Mouse (Mus musculus): Measurements from ENCODE around the gene Wfdc15a. TPM values are rescaled to one million over a fixed set of nuclear protein-coding genes. Genes with fewer than 3 reads are reported as not detected.
"Not testable (repeated sequence)": the region's sequence is repeated elsewhere in the genome, so short reads cannot be mapped to it uniquely, and the experiment has no call there.

Wfdc15a gene
- not detected for total RNA-seq (2021)
- long read RNA-seq, experiment 1: 0 reads
- long read RNA-seq, experiment 2: 0 reads

DNA sequence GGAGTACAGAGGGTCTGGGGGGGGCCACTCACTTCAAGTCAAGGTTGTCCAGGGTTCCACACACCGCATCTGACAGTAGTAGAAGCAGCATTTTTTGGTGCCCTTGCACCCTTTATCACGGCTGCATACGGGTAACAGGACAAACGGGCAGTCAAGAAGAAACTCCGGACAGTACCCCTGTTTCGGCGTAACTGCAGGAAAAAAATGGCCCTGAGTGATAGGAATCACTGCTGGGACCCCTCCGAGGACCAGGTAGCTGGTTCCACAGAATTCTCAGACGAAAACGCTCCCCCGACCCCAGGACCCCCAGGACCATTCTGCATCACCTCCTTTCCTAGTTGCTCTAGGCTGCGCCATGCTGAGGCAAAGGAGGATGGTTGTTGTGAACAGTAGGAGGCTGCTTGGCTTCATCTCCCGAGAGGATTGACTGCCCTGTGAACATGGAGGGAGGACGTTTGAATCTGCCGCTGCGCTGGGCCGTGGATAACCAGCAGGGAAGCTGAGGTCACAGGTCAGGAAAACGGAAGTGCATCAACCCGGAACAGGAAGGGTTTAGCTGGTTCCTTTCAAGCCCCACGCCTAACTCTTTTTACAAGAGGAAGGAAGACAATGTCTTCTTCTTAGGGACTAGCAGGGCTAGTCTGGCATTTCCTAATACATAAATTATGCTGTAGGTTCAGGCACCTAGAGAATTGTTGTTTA is at the start of gene Wfdc15a:
TSS of gene Wfdc15a (minus strand) at position 505 of the 702 bp plus-strand sequence.
- DNase-seq: no peak

DNA sequence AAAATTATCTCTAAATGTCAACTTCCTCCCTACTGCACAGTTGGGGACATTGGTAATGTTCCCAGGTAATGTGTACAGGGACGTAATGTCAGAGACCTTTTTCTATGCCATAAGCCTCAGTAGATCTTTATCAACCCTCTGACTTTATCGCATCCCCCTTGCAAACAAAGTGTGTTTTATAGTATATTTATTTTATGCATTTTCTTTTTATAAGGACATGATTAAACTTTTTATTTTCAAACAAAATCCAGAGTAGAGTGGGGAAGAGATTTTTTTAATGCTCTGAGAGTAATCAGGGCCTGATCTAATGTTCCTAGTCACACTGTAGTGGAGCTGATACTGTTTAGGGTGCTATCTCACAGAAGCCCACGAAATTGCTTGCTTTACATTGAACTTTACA is 38.4 kb upstream of the Wfdc15a start, which contains the start of gene Svs2:
TSS of gene Svs2 (minus strand) at position 101 of the 400 bp plus-strand sequence.
- DNase-seq: no peak

DNA sequence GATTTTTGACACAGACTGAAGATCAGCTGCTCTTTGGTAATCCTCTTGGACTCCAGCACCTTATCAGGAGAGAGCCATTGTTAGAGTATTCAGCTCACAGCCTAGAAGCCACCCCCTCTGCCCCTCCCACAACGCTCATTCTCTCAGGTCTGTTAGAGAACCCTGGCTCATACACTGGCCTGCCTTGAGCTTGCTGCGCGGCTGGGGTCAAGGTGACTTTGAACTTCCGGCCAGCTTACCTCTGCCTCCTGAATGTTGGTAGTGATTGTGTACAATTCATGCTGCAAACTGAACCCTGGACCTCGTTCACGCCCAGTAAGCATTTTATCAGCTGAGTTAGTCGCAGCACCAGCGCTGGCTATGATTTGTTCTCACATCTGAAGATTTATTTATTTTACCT is 32.7 kb upstream of the Wfdc15a start:
- DNase-seq: no peak

DNA sequence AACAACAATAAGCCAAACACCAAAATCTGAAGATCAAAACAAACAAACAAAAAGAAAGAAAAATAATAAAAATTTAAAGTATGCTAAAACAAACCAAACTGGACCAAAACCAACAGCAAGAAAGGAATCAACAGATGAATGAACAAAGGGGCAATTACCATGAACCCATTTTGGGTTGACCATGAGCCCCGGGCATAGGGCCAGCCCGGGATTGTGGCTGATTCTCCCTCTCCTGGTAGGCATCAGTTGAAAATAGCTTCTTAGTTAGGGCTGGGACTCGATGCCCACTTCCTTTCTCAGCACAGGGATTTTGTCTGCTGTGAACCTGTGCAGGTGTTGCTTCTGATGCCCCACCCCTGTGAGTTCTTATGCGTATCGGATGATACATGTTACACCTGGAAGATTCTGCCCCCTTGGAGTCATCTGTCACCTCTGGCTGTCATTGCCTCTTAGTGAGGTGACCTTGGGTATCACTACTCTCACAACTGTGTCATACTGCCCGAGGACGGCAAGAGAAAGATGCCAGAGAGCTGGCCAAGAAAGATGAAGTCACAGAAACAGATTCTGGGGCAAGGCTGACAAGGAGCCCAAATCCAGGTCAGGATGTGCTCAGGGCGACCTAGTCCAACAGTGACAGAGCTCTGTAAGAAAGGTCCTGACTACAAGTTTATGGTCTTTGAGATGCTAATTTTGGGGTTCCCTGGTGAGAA is 28.6 kb upstream of the Wfdc15a start:
- no peak for DNase-seq

DNA sequence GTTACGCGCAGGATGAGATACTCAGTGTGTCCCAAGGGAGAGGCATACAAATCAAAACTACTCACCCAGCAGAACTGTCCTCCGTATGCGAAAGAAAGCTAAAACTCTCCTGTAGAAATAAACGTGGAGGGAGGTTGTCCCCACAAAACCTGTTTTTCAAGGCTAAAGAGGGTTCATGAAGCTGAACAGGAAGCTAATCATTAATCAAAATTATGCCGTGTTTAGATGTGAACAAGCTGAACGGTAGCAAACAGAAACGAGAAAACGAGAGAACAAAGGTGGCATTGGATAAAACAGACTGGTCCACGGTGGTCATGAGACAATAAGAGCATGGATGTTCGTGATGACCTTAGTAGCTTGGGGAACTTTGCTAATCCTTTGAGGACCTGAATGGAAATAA is 21.6 kb upstream of the Wfdc15a start, which contains the start of gene Wfdc15b:
TSS of gene Wfdc15b (minus strand) at position 139 of the 400 bp plus-strand sequence.
- no peak for DNase-seq

DNA sequence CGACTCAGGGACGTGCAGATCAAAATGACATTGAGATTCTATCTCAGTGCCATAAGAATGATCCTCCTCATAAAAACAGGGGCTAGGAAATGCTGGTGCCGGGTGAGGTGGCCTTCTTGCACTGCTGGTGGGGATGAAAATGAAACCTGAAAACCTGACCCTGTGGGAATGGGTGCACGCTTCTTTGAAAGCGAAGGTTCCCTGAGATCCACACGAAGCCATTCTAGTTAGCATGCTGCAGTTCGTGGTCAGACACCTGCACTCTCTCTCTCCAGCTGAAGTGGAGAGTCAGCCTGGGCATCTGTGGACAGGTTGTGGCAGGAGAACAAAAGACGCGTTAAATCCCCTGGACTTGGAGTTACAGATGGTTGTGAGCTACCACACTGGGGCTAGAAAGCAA is 19.4 kb upstream of the Wfdc15a start:
- no peak for DNase-seq

DNA sequence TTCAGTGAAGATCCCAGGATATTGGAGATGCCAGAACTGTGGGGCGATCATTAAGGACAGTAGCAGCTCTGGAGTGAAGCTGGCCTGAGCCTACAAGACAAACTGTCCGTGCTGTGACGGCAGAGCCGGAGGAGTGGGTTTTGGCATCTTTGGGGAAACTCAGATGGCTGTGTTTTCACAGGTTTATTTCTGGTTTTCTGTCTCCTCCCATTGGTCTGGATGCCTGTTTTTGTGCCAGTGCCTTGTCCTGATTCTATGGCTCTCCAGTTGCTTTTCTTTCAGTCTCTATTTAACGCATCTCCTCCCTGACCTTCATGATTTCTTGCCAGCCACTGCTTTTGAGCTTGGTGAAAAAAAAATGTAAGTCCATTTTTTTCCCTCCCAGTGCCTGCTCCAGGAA is 12.8 kb upstream of the Wfdc15a start:
- DNase-seq: no peak

DNA sequence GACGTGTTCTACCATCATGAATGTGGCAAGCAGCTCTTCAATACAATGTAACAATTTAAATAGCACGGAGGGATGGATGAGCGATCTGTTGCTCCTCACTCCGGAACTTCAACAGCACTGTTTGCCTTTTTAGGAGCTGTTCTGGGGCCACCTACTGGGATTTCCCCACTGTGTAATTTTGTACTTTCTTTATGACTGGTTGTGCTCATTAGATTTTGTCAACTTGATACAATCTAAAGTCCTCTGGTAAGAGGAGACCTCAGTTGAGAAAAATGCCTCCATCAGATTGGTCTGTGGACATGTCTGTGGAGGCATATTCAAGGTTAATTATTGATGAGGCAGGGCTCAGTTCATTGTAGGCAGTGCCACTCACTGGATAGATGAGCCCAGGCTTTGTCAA is 11.0 kb upstream of the Wfdc15a start:
- no peak for DNase-seq

DNA sequence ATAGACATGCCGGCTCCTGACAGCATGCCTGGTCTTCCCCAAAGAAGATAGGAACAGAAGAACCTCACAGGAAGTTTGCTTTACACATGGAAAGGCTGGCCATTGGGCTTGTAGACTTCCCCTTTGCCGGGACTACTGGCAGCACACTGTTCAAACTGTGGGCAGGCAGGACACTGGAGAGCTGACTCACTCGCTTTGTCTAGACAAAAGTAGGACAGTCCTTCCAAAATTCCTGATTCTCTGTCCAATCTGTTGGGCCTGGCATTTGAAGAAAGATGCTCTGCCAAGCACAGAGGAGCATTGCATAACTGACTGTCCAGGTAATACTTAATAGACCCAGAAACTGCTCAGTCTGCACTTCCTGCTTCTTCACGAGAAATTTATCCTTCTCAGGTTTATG is 6.7 kb upstream of the Wfdc15a start:
- no peak for DNase-seq

DNA sequence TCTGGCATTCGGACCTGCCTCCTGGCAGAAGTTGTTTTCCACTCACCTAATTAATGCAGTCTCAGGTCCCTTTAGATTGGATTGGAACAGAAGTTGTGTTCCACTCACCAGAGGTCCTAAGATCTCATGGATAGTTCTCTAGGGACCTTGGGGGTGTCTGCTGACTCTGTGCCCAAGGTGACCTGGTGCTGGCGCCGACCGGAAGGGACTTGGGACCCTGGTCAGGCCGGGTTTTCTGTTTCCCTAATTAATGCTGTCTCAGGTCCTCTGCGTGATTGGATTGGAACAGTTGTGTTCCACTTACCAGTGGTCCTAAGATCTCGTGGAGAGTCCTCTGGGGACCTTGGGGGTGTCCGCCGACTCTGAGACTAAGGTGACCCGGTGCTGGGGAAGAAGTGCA is 6.1 kb upstream of the Wfdc15a start:
- not testable (repeated sequence) for DNase-seq

DNA sequence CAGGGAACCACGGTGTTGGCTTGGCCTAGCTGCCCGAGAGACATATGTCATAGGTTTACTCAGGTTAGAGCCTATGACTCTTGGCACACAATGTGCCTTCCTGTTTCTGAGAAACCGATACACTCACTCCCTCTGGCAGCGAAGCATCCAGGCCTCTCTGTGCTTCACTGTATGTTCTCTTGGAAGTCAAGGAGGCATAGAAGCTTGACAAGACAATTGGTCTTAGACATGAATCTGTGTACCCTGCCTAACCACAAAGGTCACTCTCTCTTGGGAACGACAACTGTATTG is 3.3 kb downstream of the Wfdc15a start:
- DNase-seq: no peak

DNA sequence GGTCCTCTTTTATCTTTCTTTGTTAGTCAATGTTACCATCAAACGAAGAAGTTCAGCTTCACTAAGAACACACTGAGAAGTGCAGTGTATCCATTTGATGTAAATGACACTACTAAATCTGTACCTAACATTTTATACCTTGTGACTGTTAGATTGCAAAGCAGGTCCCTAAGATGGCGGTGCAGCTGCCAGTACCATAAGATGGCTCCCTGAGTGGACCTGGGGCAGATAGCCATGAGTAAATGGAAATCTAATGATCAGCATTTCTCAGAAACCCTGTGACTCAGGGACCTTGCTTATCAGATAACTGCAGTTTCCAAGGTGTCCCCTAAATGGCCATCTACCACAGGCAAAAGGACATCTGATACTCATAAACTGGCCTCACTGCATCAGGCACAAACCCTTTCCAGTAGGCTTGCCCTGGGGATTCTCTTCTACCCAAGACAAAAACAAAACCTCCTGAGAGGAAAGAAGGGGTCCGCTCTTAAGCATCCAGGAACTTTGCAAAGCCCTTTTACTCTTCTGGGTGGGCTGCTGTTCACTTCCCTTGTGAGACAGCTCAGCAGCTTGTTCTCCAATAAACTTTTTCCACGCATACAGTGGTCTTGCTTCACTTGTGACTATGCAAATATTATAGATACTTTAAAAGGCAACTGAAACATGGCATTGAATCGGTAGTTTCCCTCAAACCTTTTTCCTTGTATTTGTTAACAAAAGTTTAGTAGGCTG is 3.8 kb downstream of the Wfdc15a start:
- DNase-seq: no peak

DNA sequence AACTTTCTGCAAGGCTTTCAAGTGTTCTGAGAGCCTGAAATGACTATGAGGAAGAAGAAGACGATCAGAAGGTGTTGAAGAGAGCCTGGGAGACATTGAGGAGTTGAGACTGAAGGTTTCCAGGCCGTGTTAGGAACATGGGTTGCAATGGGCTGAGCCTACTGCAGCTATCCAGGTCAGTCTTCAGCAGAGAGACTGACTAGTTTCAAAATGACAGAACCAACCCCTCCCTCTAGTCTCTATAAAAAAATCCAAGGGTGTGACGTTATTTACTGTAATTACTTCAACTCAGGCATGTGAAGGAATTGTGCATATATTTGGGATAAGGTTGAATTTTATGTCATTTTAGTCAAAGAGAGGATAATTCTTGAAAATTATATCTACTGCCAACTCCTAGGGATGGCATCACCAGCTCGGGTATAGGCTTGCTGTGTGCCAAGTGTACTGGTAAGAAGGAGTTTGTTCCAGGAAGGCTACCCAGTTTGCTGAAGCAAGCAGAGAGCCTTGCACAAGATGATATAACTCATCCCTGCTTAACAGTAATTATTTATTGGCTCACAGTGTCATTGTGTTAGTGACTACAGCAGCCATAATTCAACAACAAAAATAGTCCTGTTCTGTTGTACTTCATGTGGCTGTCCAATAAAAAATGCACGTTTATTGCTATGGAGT is 4.8 kb downstream of the Wfdc15a start:
- no peak for DNase-seq

DNA sequence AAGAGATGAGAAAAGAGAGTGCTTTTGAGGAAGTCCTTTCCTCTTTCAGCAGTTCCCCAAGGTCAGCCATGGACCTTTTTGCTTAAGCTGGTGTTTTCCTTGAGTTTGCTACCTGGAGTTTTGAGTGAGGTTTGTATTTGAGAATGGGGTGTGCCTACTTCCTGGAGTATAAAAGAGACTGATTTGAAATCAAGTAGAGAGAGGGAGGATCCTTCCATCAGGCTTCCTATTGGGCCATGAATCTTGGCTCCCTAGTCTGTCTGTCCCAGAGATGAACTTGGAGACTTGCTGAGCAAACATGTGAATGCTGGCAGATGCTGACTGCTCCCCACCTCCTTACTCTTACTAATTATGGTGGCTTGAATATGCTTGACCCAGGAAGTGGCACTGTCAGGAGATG is 7.7 kb downstream of the Wfdc15a start:
- DNase-seq: no peak

DNA sequence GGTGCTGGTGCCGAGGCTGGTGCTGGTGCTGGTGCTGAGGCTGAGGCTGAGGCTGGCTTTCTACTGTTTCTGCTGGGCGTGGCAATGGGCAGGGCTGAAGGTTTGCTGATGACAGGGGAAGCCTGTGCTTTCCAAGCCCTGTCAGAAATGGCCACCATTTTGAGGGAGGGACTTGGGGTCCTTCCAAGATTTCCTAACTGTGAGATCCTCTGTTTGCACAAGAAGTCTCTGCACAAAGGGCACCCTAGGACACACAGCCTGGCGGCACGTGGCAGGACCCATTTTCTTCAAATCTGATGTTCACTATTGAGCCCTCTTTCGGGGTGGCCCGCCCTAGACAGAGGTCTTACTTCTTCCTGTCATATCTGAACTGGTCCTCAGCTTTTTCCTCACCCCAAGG is 9.4 kb downstream of the Wfdc15a start, which contains the start of gene Wfdc12:
TSS of gene Wfdc12 (minus strand) at position 33 of the 400 bp plus-strand sequence.
- no peak for DNase-seq

DNA sequence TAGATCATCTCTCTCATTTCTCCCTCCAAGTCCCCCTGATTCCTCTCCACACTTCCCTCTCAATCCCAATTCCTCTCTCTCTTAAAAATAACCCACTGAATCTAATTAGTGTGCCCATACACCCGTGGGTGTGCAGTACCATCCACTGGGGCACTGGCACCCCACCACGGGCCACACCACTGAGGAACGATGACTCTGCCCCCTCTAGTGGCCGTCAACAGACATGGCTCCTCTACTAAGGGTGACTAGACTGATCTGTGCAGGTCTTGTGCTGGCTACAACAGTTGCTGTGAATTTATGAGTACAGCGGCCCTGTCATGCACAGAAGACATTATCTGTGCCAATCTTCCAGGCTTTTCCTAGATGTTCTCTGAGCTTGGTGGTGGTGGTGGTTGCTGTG is 11.2 kb downstream of the Wfdc15a start:
- no peak for DNase-seq

DNA sequence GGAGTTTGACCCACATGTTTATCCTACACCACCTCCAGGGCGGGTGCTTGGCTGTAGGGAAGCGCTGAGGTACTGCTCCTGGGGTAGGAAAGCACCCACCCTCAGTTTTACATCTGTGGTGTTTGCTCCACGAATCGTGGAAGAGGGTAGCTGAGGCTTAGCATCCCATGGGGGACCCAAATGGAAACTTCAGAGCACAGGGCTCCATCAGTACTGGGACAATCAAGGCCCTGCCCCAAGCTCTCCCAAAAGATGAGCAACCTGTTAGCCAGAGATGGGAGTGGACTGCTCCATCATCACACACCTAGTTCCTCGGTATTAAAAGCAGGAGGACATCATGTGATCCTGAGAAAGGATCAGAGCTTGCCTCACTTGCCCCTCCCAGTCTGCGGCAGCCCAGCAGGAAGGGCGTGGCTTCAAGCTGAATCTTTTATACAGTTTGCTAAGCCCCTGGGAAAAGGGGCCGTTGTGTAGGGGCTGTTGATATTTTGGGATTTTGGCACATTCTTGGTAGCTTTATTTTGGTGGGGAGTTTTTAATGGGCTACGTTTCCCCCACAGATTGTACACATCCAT is 15.7 kb downstream of the Wfdc15a start:
- DNase-seq: no peak

DNA sequence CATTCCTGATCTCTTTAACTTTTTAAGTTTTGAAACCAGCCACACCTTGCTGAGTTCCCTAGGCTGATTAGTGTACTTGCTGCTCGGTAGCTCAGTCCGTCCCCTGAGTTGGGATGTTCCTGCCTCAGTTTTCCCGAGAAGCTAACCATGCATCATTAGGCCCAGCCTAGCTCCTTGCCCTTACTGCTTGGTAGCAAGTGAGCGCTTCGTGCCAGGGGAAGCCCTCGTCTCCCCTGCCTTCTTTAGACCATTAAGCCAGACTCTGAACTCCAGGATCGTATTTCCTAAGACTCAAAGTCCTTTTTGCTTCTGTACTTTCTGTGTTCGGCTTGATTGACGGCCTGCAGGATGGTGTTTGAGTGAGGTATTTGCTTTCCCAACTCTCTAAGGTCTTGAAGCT is 16.6 kb downstream of the Wfdc15a start:
- DNase-seq: no peak

DNA sequence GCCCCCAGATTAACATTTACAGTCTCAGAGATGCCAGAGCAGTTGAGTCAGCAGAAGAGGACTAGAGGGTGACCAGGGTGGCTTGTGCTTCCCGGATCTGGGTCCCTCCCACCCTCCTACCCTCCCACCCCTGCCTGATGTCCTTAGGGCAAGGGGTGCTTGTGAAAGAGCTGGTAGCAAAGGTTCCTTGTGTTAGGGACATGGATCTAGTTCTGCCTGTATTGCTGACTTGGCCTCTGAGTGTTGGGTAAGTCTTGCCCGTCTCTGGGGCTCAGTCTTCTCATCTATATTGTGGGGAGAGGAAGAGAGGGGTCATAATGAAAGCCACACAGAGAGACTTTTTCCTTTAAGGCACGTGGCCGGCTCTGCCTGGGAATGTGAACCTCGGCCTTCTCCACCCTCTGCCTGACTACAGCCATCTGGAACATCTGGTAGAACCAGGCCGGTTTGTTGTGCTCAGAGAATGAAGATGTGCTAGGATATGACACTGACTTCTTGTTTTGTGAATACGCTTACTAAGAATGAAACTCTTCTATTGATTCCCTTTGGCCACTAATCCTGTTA is 17.2 kb downstream of the Wfdc15a start, which contains the start of gene Wfdc5:
TSS of gene Wfdc5 (minus strand) at position 51 of the 564 bp plus-strand sequence.
- DNase-seq: no peak

DNA sequence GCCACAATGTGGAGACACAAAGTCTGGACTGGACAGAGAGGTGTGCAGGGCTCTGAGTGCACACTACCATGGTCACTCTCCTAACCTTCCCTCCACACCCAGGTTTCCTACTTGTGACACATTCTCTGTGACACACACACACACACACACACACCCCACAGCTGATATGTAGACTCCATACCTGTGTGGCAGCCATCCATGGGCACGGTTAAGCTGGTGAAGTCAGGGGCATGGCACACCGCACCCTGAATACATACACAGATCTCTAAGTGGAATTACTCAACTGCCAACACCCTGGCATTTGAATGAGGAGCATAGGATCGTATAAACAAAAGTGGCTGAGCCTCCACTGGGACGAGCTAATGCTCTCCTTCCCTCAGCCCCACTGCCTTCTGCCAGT is 19.2 kb downstream of the Wfdc15a start:
- no peak for DNase-seq

DNA sequence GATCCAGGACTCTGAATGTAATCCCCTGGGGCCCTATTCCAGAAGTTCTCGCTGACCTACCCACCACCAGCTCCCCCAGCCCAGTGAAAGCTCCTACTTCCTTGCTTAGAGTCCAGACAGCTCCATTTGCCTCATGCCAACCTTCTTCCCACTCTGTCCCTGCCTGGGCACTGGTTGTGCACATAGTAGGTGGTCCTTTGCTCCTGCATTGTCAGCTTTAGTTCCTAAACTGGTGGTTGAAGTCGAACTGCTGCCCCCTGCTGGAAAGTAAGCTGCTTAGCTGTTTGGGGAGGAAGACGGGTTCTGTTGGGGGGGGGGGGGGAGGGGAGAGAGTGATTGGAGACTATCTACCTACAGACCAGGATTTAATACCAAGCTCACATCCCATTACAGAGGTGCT is 19.8 kb downstream of the Wfdc15a start:
- no peak for DNase-seq

DNA sequence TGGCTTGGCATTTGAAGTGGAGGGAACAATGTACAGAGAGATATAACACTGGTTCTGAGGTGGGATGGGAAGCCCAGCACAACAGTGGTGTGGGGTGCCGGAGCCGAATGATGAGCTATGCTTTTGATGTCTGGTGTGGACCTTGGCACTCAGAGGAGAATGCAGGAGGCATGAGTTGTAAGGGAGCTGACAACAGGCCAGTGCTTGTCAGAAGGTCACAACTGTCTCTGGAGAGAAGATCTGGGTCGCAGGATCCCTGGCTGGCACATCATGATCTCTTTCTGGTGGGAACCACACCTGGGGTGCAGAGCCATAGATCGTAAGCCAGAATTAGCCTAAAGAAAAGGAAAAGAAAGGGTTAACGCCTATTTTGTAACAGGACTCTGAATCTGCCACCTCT is 22.1 kb downstream of the Wfdc15a start:
- no peak for DNase-seq
